In genomic region chr4:152273621-152274236, GRCm38 (mm10) we compare ENCODE assay signal across 8 mouse cellular contexts. TPM values are rescaled to one million over a fixed set of nuclear protein-coding genes. Genes with fewer than 3 reads are reported as not detected.
A peak's percentile ranks its signal among the peaks of the same experiment; 100 is the strongest.
DNase-seq lines count a peak whose midpoint lies in the region; ATAC-seq and TF ChIP-seq lines count a peak whose summit lies in the region.

TSS of gene Gpr153 (plus strand) at chr4:152274232.

- peak within 1 kb of the TSS; percentile 95 for H3K4me2 ChIP-seq in midbrain, embryonic 12.5 days (replicated peaks)

- H3K36me3 ChIP-seq in midbrain, embryonic 12.5 days = no peaks in the 10 kb centered on the region

- intact Hi-C loops in heart, postnatal 10 days (cut with DNase I) = no loop called here
- intact Hi-C loops in left cerebral cortex, postnatal 25 days (cut with DNase I) = no loop called here

- peak within 1 kb of the TSS; percentile 75 for H3K4me3 ChIP-seq in embryonic fibroblast, embryonic 13.5 days (ENCODE audit: insufficient read depth, low read length)
- peak within 1 kb of the TSS; percentile 64 for H3K4me3 ChIP-seq in midbrain, embryonic 12.5 days

- H3K9ac ChIP-seq in midbrain, embryonic 12.5 days (replicated peaks) = peak within 1 kb of the TSS; percentile 78

- H3K27me3 ChIP-seq in midbrain, embryonic 12.5 days = peaks cover 68% of the 10 kb centered on the region

- peak; percentile 23 for ATAC-seq in activated CD4-positive, CD25-positive, alpha-beta regulatory T cell, adult 4 months
- peak; percentile 68 for ATAC-seq in midbrain, embryonic 12.5 days (ENCODE audit: low FRiP score, low read depth)

- H3K9me3 ChIP-seq in midbrain, embryonic 12.5 days = no peaks in the 10 kb centered on the region

- H3K27ac ChIP-seq in embryonic fibroblast, embryonic 13.5 days (ENCODE audit: insufficient read depth, low read length) = peak within 1 kb of the TSS; percentile 92
- H3K27ac ChIP-seq in midbrain, embryonic 12.5 days (replicated peaks) = peak within 1 kb of the TSS; percentile 62

- TF ChIP-seq CTCF in embryonic fibroblast, embryonic 13.5 days (IDR thresholded peaks at IDR 0.05; ENCODE audit: borderline replicate concordance, insufficient read depth, low read length) = no peak

- under 1% methylated on average over 41 of the region's 48 CpGs for WGBS in midbrain, embryonic 12.5 days

- DNase-seq in adrenal gland, adult (ENCODE audit: inconsistent age in 2 of 2, low spot score in 1 of 2) = peak; percentile 34 to 64
- no peak for DNase-seq in adrenal gland, adult 8-10 months
- peak; percentile 75 to 78 for DNase-seq in heart, postnatal 10 days
- peak in 1 of 2 experiments; percentile 58 for DNase-seq in left cerebral cortex, postnatal 25 days (ENCODE audit: low spot score in 2 of 2)
- DNase-seq in c-Kit-positive CD71-positive TER-119-positive erythroid progenitor cells, embryonic 14.5 days (ENCODE audit: low spot score) = no peak

- H3K4me1 ChIP-seq in embryonic fibroblast, embryonic 13.5 days (ENCODE audit: control insufficient read depth, insufficient read depth, low read length) = peaks cover 13% of the 10 kb centered on the region
- H3K4me1 ChIP-seq in midbrain, embryonic 12.5 days = peaks cover 26% of the 10 kb centered on the region

- peak; percentile 56 for TF ChIP-seq POLR2A in embryonic fibroblast, embryonic 13.5 days (IDR thresholded peaks at IDR 0.05; ENCODE audit: low read depth, low read length)

RNA-seq across cellular contexts. Expression of gene Gpr153, which starts in this region (rescaled TPM):
- 1 to 10 TPM; 4.8 to 7.0 (median 5.4) TPM for total RNA-seq in adrenal gland, adult 8-10 months (2022)
- not detected for polyA plus RNA-seq in activated CD4-positive, CD25-positive, alpha-beta regulatory T cell, adult 4 months (2017; shearing (Covaris generic))
- 58.7 and 79.1 TPM in 2 replicates for polyA plus RNA-seq in embryonic fibroblast, embryonic 13.5 days (2011; ENCODE audit: insufficient read length, low read depth, missing spikeins)
- total RNA-seq in heart, postnatal 10 days (2021) = 10 to 100 TPM; 30.2 to 31.3 TPM
- total RNA-seq in left cerebral cortex, postnatal 25 days (2021) = 10 to 100 TPM; 26.8 to 37.1 TPM
- polyA plus RNA-seq in midbrain, embryonic 12.5 days (2016; fragmentation: Nextera tagmentation; extraction: Ambion mirVana) = 12.3 and 15.4 TPM in 2 replicates

Comparison
In these comparisons a context has a peak if more than half of its experiments do, and no peak if none do; other contexts are left out.
1. RNA of gene Gpr153 (polyA plus RNA-seq): 58.7 to 79.1 TPM in embryonic fibroblast, embryonic 13.5 days and 12.3 to 15.4 TPM in midbrain, embryonic 12.5 days; not detected in activated CD4-positive, CD25-positive, alpha-beta regulatory T cell, adult 4 months; every median in the first group is over 10 times any median in the second.
2. DNase-seq: peak in adrenal gland, adult (2 of 2) and heart, postnatal 10 days (2 of 2); none in adrenal gland, adult 8-10 months (single experiment) and c-Kit-positive CD71-positive TER-119-positive erythroid progenitor cells, embryonic 14.5 days (single experiment).
3. Peak in ATAC-seq in activated CD4-positive, CD25-positive, alpha-beta regulatory T cell, adult 4 months; RNA of the gene not detected or under 1 TPM.